Mouse (Mus musculus): ENCODE results near the gene Smap2.
"Not testable (repeated sequence)": the region's sequence is repeated elsewhere in the genome, so short reads cannot be mapped to it uniquely, and the experiment has no call there.

Smap2 gene

DNA sequence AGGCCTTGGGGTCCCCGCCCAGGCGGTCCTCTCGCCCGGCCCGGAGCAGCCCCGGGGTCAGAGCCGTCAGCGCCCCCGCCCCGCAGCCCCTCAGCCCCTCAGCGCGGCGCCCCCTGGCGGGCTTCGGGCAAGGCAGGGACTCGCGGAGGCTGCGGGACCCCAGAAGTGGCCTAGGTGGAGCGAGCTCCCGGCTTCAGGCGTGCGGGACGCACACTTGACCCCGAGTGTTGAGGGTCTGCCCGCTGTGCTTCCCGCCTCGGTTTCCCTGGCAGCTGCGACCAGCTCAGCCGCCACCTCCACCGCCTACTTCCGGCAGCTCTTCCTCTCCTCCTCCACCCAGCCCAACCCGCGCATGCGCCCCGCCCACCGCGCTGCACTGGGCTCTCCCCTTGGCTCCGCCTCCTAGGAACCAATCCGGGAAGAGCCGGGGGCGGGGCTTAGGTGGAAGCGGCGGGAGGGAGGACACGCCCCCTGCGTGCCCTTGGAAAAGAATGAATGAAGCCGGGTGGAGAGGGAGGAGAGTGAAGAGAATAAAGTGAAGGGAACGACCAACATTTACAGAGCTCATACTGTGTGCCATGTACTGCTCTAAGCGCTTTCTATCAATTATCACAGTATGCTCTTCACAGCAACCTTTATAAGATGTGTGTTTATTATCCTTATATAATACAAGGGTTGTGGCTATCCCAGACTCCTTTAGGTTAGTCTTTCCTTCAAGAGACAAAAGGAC, at the start of gene Smap2:
Gene Smap2 (minus strand): TSS at position 320 of the 730 bp plus-strand sequence.
- in situ Hi-C loops (cut with MboI, MseI) = no loop called here

GRCm38 (mm10) chr4:121065336-121065735, 48.3 kb upstream of the Smap2 start:
- in situ Hi-C loops (cut with MboI, MseI) = no loop called here

DNA sequence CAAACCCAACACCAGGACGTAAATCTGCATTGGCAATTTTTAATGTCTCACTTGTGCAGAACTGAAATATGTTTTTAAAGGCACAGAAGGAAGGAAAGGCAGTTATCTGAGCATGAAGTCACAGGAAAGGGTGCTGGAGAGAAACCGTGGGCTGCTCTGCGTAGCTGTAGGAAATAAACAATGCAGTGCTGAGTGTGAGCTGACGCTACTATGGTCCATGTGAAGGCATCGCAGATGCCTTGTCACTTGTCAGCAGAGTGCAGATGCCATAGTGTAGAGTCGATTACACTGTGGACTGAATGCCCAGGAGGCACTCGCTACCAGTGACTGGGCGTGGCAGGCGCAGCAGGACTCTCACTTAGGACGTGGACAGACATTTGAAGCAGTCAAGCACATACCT, 42.2 kb upstream of the Smap2 start:
- in situ Hi-C loops (cut with MboI, MseI) = not testable (repeated sequence)

GRCm38 (mm10) chr4:121057032-121057431, 40.0 kb upstream of the Smap2 start:
- in situ Hi-C loops (cut with MboI, MseI) = no loop called here

GRCm38 (mm10) chr4:121056342-121056741, 39.3 kb upstream of the Smap2 start:
- in situ Hi-C loops (cut with MboI, MseI) = no loop called here

- in situ Hi-C loops (cut with MboI, MseI) = no loop called here
Observed at GRCm38 (mm10) chr4:121052454-121053323, 35.6 kb upstream of the Smap2 start.

DNA sequence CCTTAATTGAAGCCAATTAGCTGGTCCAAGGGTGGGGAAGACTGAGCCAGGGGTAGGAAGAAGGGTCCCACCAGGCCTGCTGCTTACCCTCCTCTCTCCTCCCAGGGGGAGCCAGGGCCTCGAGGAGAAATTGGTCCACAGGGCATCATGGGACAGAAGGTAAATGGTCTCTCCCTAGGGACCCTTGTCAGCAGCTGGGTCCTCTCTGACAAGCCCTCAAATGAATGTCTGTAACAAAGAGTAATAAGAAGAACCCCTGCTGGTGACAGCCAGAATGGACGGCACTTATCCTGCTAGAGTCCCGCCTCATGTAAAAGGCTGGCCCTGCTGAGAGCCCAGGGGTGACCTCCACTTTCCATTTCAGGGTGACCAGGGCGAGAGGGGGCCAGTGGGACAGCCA, 34.8 kb upstream of the Smap2 start:
- in situ Hi-C loops (cut with MboI, MseI) = no loop called here

DNA sequence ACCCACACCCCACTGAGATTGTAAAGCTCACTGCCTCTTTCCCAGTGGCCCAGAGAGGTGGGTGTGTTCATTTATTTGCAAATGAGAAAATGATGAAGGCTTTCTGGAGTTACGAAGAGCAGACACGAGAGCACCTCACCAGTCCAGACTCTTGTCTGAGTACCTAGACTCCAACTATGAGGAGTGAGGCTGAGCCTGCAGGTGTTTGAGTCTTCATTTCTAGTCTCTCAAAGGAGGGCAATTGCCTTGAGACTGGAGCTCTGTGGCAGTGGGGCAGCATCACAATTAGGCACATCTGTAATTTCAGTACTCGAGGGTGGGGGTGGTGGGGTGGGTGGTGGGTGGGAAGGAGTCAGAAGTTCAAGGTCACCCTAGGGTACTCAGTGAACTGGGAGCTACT, 25.9 kb upstream of the Smap2 start:
- in situ Hi-C loops (cut with MboI, MseI) = no loop called here

DNA sequence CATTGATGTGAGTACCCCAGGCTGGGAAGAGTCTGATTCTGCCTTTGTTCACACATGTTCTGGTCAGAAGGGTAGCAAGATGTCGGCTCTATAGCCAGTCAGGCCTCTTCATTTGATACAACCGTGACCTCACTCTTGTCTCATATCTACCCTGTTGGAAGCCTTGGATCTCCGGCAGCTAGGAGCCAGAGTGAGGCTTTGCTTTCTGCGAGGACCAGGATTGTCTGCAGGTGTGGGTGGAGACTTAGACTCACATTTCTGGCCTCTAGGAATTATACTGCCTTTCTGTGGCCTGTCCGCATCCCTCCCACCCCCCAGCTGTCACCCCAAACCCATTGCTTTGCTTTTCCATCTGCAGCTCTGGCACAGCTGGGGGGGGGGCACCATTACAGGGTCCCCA, 25.4 kb upstream of the Smap2 start:
- in situ Hi-C loops (cut with MboI, MseI) = no loop called here

- in situ Hi-C loops (cut with MboI, MseI) = no loop called here
Observed at GRCm38 (mm10) chr4:121040897-121041671, 24.0 kb upstream of the Smap2 start.

GRCm38 (mm10) chr4:121040323-121040722, 23.3 kb upstream of the Smap2 start:
- in situ Hi-C loops (cut with MboI, MseI) = no loop called here

DNA sequence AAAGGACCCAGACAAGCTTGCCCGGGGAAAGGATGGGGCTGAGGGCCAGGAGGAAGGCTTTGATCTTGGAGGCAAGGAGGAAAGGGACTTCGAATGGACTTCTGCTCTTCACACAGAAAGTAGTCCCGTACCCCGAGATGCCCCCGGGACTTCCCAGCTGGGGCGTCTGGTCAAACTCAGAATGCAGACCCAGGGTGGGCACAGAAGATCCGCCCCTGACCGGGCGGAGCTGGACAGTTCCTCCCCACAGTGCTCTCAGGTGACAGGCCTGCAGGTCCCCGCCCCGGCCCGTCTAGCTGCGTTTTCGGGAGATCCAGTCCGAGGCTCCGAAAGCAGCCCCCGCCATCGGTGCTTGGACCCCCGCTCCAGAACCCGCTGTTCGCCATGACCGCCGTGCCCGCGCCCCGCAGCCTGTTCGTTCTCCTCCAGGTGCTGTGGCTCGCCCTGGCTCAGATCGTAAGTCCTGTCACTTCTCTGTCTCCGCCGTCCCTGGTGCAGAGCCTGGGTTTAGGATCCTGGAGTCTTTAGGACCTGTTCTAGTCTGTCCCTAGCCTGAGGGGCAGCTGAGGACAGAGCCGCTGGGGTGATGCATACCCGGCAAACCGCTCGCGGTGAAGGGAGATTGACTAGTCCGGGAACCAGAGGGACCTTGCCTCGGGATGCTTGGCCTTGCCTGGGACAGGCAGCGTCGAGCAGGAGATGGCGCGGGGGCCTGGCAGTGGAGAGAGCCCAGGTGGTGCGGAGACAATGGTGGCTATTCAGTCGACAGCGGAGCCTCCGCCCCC, 22.5 kb upstream of the Smap2 start, which contains the start of gene Col9a2:
Gene Col9a2 (plus strand): TSS at position 55 of the 785 bp plus-strand sequence.
- in situ Hi-C loops (cut with MboI, MseI) = no loop called here

DNA sequence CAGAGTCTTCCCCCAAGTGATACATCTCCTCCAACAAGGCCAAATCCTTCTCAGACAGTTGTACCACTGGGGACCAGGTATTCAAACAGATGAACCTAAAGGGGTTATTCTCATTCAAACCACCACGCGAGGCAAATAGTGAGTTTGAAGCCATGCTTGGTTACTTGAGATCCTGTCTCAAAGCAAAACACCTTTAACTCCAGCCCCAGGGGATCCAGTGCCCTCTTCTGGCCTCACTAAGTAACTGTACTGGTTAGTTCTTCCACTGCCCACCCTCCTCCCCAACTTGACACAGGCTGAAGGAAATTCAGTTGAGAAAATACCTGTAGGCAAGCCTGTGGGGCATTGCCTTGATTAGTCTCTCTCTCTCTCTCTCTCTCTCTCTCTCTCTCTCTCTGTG, 16.0 kb upstream of the Smap2 start:
- in situ Hi-C loops (cut with MboI, MseI) = no loop called here

GRCm38 (mm10) chr4:121031440-121031839, 14.4 kb upstream of the Smap2 start:
- in situ Hi-C loops (cut with MboI, MseI) = no loop called here

GRCm38 (mm10) chr4:121029632-121030031, 12.6 kb upstream of the Smap2 start:
- in situ Hi-C loops (cut with MboI, MseI) = loop anchor here (5.0 kb wide), 2 partner anchors 42 to 68 kb away; partner anchors contain the start of gene Zmpste24

GRCm38 (mm10) chr4:121028659-121029392, 11.8 kb upstream of the Smap2 start:
- in situ Hi-C loops (cut with MboI, MseI) = loop anchor here (5.0 kb wide), 2 partner anchors 42 to 68 kb away; partner anchors contain the start of gene Zmpste24

DNA sequence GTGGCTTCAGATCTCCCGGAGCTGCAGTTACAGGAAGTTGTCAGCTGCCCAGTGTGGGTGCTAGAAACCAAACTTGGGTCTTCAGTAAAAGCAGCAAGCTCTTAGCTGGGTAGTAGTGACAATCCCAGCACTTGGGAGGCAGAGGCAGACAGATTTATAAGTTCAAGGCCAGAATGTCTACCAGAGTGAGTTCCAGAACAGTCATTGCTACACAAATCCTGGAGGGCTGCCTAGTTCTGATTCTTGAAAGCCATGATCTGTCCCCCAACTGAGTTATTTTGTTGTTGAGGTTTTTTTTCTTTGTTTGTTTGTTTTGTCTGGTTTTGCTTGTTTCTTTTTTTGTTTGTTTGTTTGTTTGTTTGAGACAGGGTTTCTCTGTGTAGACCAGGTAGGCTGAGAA, 11.1 kb upstream of the Smap2 start:
- in situ Hi-C loops (cut with MboI, MseI) = loop anchor here (5.0 kb wide), 2 partner anchors 41 to 69 kb away; partner anchors contain the start of gene Zmpste24

DNA sequence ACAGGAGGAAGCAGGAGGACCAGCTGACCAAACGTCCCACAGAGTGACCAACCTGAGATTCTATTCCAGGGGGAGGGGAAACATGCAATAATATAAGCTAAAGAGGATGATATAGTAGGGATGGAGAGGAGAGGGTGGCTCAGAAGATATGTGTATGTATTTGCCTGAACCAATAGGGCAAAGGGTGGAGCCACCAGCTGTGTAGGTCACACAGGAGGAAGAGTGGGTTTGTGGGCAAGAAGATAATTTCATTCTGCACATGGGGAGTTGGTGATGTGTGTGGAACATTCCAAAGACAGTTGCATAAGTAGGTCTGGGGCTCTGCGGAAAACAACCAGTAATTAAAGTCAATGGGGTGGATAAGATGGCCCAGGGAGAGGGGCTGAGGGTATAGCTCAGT, 8.6 kb upstream of the Smap2 start:
- in situ Hi-C loops (cut with MboI, MseI) = loop anchor here (5.0 kb wide), 2 partner anchors 38 to 72 kb away; partner anchors contain the start of gene Zmpste24

- in situ Hi-C loops (cut with MboI, MseI) = no loop called here
Observed at GRCm38 (mm10) chr4:121023941-121024340, 6.9 kb upstream of the Smap2 start.

DNA sequence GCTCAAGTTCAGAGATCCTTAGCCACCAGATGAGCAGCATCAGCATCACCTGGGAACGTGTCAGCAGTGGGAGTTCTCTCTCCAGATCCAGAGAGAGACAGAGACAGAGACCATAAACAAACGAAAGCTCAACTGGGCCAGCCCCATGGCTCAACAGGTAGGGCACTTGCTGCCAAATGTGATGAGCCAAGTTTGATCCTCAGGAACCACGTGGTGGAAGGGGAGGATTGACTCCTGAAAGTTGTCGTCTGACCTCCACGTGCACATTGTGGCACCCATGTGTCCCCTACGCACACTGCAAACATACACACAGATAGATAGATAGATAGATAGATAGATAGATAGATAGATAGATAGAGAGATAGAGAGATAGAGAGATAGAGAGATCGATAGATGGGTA, 6.4 kb upstream of the Smap2 start:
- in situ Hi-C loops (cut with MboI, MseI) = no loop called here
